Mouse (Mus musculus) stomach, embryonic 15.5 days (tissue): ENCODE data around the gene Tmem221. TPM values are rescaled to one million over a fixed set of nuclear protein-coding genes. Genes with fewer than 3 reads are reported as not detected.
"Not testable (repeated sequence)": the region's sequence is repeated elsewhere in the genome, so short reads cannot be mapped to it uniquely, and the experiment has no call there.

Source experiments
- ATAC-seq: fragments of 200-750 bp; cut with Nextera tagmentation; 2 replicates; pipeline ENCODE4 v1.8.0; 2017; ENCODE audit warnings: low read depth, moderate number of reproducible peaks, moderate TSS enrichment; ENCODE audit not compliant: insufficient read depth, low FRiP score
- H3K27ac ChIP-seq: fragments of 300-500 bp; sonication (generic); 2 replicates; pipeline ENCODE4 v1.5.1; 2015; ENCODE audit warnings: mild to moderate bottlenecking, inconsistent platforms
- H3K27me3 ChIP-seq: fragments of 300-500 bp; sonication (generic); replicated peaks from 2 replicates; pipeline ENCODE4 v1.6.1; 2015; ENCODE audit warnings: inconsistent platforms
- H3K36me3 ChIP-seq: fragments of 300-500 bp; sonication (generic); 2 replicates; pipeline ENCODE4 v1.6.1; 2015; ENCODE audit warnings: inconsistent platforms
- H3K4me1 ChIP-seq: fragments of 300-500 bp; sonication (generic); 2 replicates; pipeline ENCODE4 v1.6.1; 2015; ENCODE audit warnings: inconsistent platforms
- H3K4me2 ChIP-seq: fragments of 300-500 bp; sonication (generic); 2 replicates; pipeline ENCODE4 v1.6.1; 2015; ENCODE audit warnings: mild to moderate bottlenecking, inconsistent platforms
- H3K4me3 ChIP-seq: fragments of 300-500 bp; sonication (generic); replicated peaks from 2 replicates; pipeline ENCODE4 v1.5.1; 2015; ENCODE audit warnings: inconsistent platforms
- H3K9ac ChIP-seq: fragments of 300-500 bp; sonication (generic); 2 replicates; pipeline ENCODE4 v1.6.1; 2015; ENCODE audit warnings: inconsistent platforms
- H3K9me3 ChIP-seq: fragments of 300-500 bp; sonication (generic); 2 replicates; pipeline ENCODE4 v1.6.1; 2016; ENCODE audit warnings: inconsistent platforms
- WGBS: fragments of 180-500 bp; shearing (Covaris S2); methylation state at CpG from one replicate; pipeline ENCODE4 v1.1.7; 2015; 5-methylcytosine and 5-hydroxymethylcytosine counted together
- polyA plus RNA-seq: library from polyadenylated mRNA; unstranded; fragments of >200 nt; fragmentation: Nextera tagmentation; extraction: Ambion mirVana; gene quantifications from 2 replicates; pipeline ENCODE4 v1.2.1, GENCODE M21; 2015

Tmem221 gene
- polyA plus RNA-seq, 1 experiment from 2014 or later, result 4.0 TPM

DNA sequence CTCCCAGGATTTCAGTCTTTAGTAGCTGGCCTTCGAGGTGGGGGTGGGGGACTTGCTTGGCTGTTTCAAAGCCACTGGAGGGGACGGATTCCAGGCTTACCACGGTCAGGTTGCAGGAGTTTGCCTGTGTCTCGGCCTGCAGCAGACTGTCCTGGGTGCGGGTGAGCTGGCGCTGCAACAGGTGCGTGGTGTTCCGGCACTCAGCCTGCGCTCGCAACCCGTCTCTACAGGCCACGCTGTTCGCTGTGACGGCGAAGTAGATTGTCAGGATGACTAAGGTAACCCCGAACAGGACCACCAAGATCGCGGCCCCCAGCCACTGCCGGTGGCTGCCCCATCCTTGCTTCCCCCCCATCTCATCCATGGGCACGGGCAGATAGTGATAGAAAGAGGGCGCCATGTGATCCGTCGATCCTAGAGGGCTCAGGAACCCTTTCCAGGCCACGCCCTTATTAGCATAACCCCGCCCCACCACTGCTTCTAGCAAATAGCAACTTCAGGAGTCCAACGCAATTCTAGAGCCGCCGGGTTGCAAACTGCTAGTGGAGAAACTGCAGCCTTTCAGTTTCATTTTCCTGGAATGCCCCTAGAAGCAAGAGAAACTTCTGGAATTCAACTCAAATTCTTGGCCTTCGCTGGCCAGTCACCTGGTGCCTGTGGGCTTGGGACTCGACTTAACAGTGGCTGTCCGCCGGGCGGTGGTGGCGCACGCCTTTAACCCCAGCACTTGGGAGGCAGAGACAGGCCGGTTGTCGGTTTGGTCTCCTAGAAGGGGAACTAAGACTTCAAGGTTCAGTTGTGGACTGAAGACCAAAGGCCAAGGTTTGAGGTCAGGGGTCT lies 21.4 kb downstream of the Tmem221 start, which contains the start of gene Bst2:
Gene Bst2, minus strand, starts transcription at position 429 of the 840 bp plus-strand sequence.
- H3K4me3 ChIP-seq, result peak within 1 kb of the TSS; percentile 52
- peak within 1 kb of the TSS; percentile 80 for H3K27ac ChIP-seq
- H3K9ac ChIP-seq, result no peak within 1 kb of the TSS; the same call in 1 of the 2 replicates
- H3K36me3 ChIP-seq, result no peaks in the 10 kb centered on the region
- H3K4me1 ChIP-seq, result peaks cover 11% of the 10 kb centered on the region; the same call in 1 of the 2 replicates
- WGBS, result 5% methylated on average over 37 of the region's 37 CpGs
- ATAC-seq, result peak; percentile 87
- peak within 1 kb of the TSS; percentile 78 for H3K4me2 ChIP-seq
- no peaks in the 10 kb centered on the region for H3K27me3 ChIP-seq
- H3K9me3 ChIP-seq, result no peaks in the 10 kb centered on the region

DNA sequence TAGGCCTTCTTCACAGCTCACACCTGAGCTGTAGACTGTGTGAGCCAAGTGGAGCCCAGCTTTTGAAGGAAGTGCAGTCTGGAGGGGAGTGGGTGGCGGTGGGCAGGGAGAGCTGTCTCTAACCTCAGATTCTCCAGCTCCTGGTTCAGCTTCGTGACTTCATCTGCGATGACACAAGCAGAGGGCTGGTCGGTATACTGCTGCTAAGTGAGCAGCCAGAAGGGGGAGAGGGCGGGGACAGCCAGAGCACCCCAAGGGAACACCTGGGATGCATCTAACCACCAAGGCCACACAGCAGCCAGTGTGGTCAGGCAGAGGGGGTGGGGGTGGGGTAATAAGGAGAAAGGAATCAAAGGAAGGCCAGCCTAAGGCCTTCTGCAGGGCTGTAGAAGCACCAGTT lies 23.0 kb downstream of the Tmem221 start:
- Histone ChIP-seq H3K9ac (no peak overlapping the region), H3K9me3 (no peaks in the 10 kb centered on the region), H3K4me3 (no peak overlapping the region), H3K27me3 (no peaks in the 10 kb centered on the region), H3K4me1 (peaks cover 11% of the 10 kb centered on the region; the same call in 1 of the 2 replicates), H3K27ac (no peak overlapping the region), H3K36me3 (no peaks in the 10 kb centered on the region), H3K4me2 (peak overlapping the region; percentile 78)
- 60% methylated on average over 5 of the region's 5 CpGs for WGBS
- ATAC-seq, result no peak

DNA sequence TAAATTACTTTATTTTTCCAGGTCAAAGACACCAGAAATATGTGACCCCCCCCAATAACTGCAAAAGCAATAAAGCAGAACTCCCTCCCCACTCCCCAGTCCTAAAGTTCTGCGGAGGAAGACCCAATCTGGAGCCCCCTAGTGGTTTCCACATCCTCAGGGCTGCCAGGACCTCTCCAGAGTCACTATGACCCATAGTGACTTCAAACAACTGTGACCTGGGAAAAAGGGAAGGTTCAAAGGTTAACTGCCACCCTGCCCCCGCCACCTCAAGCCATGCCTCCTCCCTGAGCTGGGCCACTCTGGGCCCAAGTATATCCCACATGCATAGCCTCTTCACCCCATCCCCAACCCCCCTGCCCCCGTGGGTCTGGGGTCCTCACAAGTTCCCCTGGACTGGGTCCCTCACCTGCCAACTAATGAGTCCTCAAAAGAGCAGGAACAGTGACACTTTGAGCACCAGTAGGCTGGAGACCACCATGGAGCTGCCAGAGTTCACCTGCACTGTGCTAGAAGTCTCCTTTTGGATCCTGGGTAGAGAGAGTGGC lies 24.3 kb downstream of the Tmem221 start:
- H3K27me3 ChIP-seq, result no peaks in the 10 kb centered on the region
- no peaks in the 10 kb centered on the region for H3K9me3 ChIP-seq
- H3K4me3 ChIP-seq, result no peak overlapping the region
- H3K9ac ChIP-seq, result no peak overlapping the region
- H3K4me2 ChIP-seq, result no peak overlapping the region
- no peak overlapping the region for H3K27ac ChIP-seq
- WGBS, result 37% methylated on average over 3 of the region's 3 CpGs
- no peaks in the 10 kb centered on the region for H3K36me3 ChIP-seq
- H3K4me1 ChIP-seq, result peaks cover 11% of the 10 kb centered on the region; the same call in 1 of the 2 replicates
- ATAC-seq, result 0 out of 2 replicates have a peak, but pooled peaks have one; percentile 9

DNA sequence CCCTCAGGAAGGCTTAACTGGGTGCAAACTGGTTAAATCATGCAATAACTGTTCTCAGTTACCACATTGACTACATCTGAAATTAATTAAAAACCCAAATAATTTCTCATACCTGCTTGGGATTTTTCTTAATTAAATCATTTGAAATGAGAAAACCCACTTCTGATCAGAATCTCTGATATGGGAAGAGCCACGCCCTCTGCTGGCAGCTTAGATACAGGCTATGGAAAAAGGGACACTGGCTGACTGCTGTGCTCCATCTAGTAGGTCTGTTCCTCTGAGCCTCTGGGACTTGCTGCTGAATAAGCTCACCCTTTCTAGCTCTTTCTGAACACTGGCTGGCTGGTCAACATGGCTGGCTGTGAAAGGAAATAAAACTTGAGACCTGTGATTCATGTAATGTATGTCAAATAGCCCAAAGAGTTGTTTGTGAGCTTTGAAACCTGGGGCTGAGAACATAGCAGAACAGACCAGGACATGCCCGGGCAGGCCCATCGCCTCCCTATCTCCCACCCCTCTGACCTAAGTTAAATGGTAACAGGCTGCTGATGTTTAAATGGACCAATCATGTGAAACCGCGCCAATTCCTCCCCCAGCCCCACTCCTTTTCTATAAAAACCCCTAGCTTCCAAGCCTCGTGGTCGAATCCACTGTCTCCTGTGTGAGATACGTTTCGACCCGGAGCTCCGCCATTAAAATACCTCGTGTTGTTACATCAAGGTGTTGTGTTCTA lies 27.8 kb downstream of the Tmem221 start:
- not testable (repeated sequence) for H3K4me3 ChIP-seq, ATAC-seq, H3K27ac ChIP-seq, H3K9me3 ChIP-seq, H3K4me1 ChIP-seq, H3K4me2 ChIP-seq, H3K27me3 ChIP-seq, H3K9ac ChIP-seq, H3K36me3 ChIP-seq
- 68% methylated on average over 7 of the region's 12 CpGs for WGBS

DNA sequence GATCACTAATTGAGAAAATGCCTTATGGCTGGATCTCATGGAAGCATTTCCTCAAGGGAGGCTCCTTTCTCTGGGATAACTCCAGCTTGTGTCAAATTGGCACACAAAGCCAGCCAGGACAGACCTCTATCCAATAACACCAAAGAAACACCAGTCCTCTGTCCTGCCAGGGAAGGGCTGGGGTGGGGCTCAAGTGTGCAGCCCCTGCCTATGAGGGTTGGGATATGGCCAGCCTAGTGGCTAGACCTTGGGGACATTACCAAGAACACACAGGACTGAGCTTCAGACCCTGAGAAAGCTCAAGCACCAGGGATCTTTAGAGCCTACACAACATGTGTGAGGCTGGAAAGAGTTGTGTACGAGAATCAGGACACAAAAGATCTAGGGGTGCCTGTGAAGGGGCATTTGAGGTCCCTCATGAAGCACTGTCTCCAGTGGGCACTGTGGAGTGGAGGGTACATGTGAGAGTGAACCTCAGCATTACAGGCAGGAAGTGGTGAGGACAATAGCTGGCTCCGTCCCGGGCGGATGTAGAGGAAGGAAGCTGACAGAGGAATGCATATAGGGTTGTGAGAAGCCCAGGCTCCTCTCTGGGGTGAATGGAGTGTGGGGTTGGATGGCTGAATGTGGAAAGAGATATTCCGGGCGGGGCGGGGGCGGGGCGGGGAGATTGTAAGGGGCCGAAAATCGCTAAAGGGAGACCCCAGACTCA lies 30.2 kb downstream of the Tmem221 start:
- H3K27ac ChIP-seq, result peak overlapping the region; percentile 68
- no peak overlapping the region for H3K4me2 ChIP-seq
- peaks cover 11% of the 10 kb centered on the region for H3K27me3 ChIP-seq
- H3K4me1 ChIP-seq, result peaks cover 10% of the 10 kb centered on the region; the same call in 1 of the 2 replicates
- 63% methylated on average over 11 of the region's 11 CpGs for WGBS
- H3K36me3 ChIP-seq, result no peaks in the 10 kb centered on the region
- no peaks in the 10 kb centered on the region for H3K9me3 ChIP-seq
- ATAC-seq, result no peak
- no peak overlapping the region for H3K4me3 ChIP-seq
- no peak overlapping the region for H3K9ac ChIP-seq

DNA sequence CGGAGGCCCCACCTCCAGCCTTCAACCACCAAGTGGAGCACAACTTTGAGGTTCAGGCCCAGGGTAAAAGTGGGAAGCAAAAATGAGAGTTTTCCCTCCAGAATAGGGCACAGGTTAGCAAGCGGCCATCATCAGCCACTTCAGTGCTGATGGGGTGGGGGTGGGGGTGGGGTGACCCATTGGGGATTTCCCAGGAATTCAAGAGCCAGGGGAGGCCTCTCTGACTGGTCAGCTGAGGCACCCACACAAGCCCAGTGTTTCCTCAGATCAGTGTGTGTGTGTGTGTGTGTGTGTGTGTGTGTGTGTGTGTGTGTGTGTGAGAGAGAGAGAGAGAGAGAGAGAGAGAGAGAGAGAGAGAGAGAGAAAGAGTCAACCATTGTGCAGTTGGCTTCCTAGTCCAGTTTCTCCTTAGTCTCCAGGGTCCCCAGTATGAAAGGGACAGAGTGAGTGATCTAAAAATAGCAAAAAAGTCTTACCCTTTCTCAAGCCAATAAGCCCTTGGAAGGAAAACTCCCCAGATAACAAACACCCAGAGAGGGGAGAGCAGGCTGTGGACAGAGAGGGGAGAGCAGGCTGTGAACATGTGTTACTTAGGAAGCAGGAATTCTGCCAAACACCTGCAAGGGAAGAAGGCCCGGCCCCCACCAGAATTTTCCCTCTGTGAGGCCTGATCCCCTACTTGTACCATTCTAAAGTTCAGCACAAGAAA lies 31.4 kb downstream of the Tmem221 start:
- H3K27me3 ChIP-seq, result peaks cover 11% of the 10 kb centered on the region
- H3K4me2 ChIP-seq, result no peak overlapping the region
- ATAC-seq, result no peak
- H3K4me3 ChIP-seq, result no peak overlapping the region
- no peaks in the 10 kb centered on the region for H3K9me3 ChIP-seq
- 54% methylated on average over 3 of the region's 3 CpGs for WGBS
- peaks cover 10% of the 10 kb centered on the region; the same call in 1 of the 2 replicates for H3K4me1 ChIP-seq
- no peaks in the 10 kb centered on the region for H3K36me3 ChIP-seq
- H3K27ac ChIP-seq, result peak overlapping the region; percentile 57; the same call in 1 of the 2 replicates
- H3K9ac ChIP-seq, result no peak overlapping the region

DNA sequence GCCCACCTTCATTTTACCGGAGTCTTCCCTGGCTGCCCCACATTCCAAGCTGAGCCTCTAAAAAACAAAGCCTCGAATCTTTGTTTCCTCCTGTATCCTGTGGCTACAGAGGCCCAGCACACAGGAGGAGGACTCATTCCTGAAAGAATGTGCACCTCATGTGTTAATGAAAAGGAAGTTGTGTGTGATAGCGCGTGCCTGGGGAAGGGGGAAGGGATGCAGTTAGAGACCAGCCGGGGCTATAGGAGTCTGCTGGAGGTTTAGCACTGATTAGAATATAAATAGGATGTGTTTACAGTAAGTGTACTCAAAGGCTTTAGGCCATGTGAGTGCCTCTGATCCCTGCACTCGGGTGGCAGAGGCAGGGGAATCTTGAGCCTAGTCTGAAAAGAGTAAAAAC lies 32.4 kb downstream of the Tmem221 start:
- H3K27ac ChIP-seq, result peak overlapping the region; percentile 46; the same call in 1 of the 2 replicates
- WGBS, result 25% methylated on average over 6 of the region's 6 CpGs
- H3K4me1 ChIP-seq, result peaks cover 10% of the 10 kb centered on the region; the same call in 1 of the 2 replicates
- H3K9ac ChIP-seq, result no peak overlapping the region
- no peak overlapping the region for H3K4me2 ChIP-seq
- H3K9me3 ChIP-seq, result no peaks in the 10 kb centered on the region
- no peak overlapping the region for H3K4me3 ChIP-seq
- H3K36me3 ChIP-seq, result no peaks in the 10 kb centered on the region
- H3K27me3 ChIP-seq, result peaks cover 11% of the 10 kb centered on the region
- ATAC-seq, result no peak

DNA sequence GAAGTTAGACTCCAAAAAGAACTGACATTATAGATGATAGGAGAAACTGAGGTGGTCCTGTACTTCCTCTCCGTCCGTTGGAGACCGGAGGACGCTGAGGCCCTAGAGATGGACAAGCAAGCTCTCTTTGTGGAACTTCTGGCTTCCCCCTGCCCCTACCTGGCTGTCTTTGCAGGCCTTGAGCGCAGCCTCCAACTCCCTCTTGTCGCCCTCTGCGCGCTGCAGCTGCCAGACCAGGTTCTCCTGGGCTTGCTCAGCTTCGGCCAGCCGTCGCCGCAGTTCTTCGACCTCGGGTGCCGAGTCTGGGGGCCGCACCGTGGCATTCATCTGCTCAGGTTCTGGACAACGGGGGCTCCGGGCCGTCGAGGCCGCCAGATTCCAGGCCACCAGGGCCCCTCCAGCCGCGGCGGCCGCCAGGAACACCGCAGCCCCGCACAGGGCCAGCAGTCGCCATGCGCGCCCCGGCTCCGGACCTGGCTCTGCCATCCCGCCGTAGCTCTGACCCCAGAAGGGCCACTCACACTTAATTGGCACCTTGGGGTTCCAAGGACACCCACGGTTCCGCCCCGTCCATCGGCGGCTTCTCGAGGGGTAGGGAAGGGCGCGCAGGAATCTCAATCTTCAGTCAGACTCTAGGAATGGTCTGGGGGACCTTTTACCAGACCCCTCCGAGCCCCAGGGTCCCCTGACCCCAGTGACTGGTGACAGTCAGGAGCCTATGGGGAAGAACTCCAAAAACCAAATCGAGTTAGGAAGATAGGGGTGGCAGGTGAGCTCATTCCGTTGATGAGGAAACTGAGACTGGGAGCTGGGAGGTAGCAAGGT lies 33.2 kb downstream of the Tmem221 start, which contains the start of gene Ccdc194:
Gene Ccdc194, minus strand, starts transcription at position 486 of the 825 bp plus-strand sequence.
- 0 out of 2 replicates have a peak within 1 kb of the TSS, but pooled peaks have one; percentile 9 for H3K4me3 ChIP-seq

DNA sequence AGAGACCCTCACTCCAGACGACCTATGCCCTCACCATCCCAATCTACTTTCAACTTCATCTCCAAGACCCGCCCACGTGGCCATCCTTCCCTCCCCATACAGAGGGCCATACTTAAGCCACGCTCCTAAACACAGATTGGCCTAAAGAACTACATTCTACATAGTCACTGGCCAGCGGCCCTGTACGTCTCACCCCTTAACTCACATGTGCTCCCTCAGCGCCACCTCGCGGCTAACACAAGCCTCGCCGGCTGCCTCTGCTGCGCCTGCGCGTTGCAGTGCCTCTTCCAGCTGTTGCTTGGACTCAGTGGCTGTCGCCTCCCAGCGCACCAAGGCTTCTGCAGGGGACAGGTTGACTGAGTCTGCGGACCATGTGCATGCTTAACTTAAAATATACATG lies 37.0 kb downstream of the Tmem221 start:
- Histone ChIP-seq H3K9ac (no peak overlapping the region), H3K9me3 (no peaks in the 10 kb centered on the region), H3K4me3 (no peak overlapping the region), H3K27me3 (peaks cover 15% of the 10 kb centered on the region), H3K36me3 (no peaks in the 10 kb centered on the region), H3K4me2 (0 out of 2 replicates have a peak overlapping the region, but pooled peaks have one; percentile 12), H3K27ac (no peak overlapping the region), H3K4me1 (peaks cover 10% of the 10 kb centered on the region; the same call in 1 of the 2 replicates)
- peak; percentile 75 for ATAC-seq
- WGBS, result 3% methylated on average over 17 of the region's 17 CpGs

More for the DNA sequence above, 33.2 kb downstream of the Tmem221 start, which contains the start of gene Ccdc194:
- WGBS, result 17% methylated on average over 46 of the region's 46 CpGs
- H3K9ac ChIP-seq, result no peak within 1 kb of the TSS
- H3K27me3 ChIP-seq, result peaks cover 11% of the 10 kb centered on the region
- H3K4me1 ChIP-seq, result peaks cover 10% of the 10 kb centered on the region; the same call in 1 of the 2 replicates
- peak within 1 kb of the TSS; percentile 46; the same call in 1 of the 2 replicates for H3K27ac ChIP-seq
- no peaks in the 10 kb centered on the region for H3K9me3 ChIP-seq
- peak within 1 kb of the TSS; percentile 11; the same call in 1 of the 2 replicates for H3K4me2 ChIP-seq
- no peaks in the 10 kb centered on the region for H3K36me3 ChIP-seq
- ATAC-seq, result no peak
